Mouse (Mus musculus) bone marrow macrophage, adult 2 months (primary cell): ENCODE measurements around the gene Vgll4.

Experiments used
- CTCF ChIP-seq: IDR thresholded peaks from 2 replicates; pipeline ENCODE4 v1.5.1; 2012; ENCODE audit warnings: low read depth, mild to moderate bottlenecking, low read length, moderate library complexity
- POLR2A ChIP-seq: IDR thresholded peaks from 2 replicates; pipeline ENCODE4 v1.6.1; 2012; ENCODE audit warnings: mild to moderate bottlenecking, low read depth, low read length, borderline replicate concordance

DNA sequence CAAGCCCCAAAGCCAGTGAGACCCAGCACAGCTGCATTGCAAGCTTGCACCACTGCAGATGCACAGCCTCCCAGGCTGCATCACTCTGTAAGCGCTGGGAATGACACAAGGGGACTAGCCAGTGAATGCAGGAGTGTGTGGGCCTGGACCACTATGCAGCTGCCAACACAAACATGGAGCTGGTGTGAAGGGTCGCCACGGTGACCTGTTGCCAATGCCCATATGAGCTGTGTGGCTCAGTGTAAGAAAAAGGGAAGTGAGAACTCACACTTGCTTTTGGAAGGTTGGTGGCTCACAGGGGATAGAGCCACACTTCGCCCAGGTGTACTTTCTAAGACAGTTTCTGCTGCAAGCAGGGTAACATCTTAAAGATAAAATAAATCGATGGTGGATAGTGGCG is 83.8 kb downstream of the Vgll4 start:
- TF ChIP-seq POLR2A = no peak
- no peak for TF ChIP-seq CTCF
